Mouse (Mus musculus) kidney, postnatal 14 days (tissue): Measurements from ENCODE around the gene Fam160a1.

Experiments used
- DNase-seq: peaks from one replicate; pipeline ENCODE4 v3.0.0; 2022; ENCODE audit warnings: mixed read lengths

Fam160a1 gene

DNA sequence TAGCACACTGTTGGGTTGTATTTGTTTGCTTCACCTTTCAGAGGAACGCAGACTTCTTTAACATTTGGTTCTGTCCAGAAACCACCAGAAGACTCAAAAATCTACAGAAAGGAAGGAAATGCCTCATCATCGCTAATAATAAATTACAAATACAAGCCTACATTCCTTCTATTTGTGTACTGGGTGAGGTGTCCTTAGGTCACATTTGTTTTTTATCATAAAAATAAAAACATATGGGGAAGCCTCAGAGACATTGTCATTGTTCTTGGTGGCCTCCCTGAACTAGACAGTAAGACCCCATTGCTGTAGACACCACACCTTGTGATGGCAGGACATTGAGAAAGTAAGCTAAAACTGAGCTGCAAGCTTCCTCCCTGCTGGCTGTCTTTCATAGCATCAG lies at the start of gene Fam160a1:
Fam160a1 (minus strand) TSS at position 101 of the 400 bp plus-strand sequence.
- DNase-seq, result no peak

- DNase-seq, result no peak
Observed at GRCm38 (mm10) chr3:85863996-85864395, 46.9 kb upstream of the Fam160a1 start.

DNA sequence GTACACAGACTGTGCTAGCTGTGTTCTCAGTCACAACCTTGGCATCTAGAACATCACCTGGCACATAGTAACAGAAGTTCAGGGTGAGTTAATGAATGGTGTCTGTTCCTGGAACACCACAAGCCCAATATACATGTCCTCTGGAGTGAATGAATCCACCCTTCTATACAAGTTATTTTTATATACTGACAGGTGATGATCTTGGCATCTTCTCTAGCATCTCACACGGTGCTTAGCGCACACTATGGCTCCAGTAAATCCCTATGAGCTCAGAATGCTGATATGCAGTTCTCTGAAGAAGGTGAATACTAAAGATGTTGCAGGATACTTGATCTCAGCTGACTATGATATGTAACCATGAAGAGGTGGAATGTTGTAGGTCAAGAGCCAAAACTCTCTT lies 45.8 kb upstream of the Fam160a1 start:
- no peak for DNase-seq

DNA sequence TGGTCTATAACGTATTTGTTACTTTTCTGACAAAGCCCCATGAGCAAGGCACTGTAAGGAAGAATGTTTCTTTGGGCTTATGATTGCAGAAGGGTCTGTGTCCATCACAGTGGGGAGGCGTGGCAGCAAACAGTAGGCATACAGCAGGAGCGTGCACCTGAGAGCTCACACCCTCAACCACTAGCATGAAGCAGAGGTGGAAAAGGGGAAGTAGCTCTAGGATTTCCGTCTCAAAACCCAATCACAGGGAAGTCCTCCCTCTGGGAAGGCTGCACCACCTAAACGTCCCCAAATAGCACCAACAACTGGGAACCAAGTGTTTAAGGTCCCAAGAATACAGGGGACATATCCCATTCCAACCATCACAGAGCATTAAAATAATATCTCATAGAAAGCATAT lies 43.9 kb upstream of the Fam160a1 start:
- DNase-seq, result no peak

DNA sequence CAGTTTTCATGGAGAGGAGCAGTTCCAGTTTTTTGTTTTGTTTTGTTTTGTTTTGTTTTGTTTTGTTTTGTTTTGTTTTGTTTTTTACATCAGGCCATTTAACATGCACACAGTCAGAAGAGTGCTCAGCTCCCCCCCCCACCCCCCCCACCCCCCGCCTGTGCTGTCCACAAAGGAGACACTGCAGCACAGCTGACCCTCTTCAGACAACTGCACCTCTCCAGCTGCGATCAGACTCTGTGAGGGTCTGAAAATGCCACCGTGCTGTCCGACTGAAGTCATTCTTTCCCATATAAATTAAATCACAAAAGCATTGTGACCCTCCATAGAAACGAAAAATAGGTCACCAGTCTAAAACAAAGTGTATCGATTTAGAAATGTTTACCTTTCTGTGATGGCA lies 42.2 kb upstream of the Fam160a1 start:
- DNase-seq, result no peak

DNA sequence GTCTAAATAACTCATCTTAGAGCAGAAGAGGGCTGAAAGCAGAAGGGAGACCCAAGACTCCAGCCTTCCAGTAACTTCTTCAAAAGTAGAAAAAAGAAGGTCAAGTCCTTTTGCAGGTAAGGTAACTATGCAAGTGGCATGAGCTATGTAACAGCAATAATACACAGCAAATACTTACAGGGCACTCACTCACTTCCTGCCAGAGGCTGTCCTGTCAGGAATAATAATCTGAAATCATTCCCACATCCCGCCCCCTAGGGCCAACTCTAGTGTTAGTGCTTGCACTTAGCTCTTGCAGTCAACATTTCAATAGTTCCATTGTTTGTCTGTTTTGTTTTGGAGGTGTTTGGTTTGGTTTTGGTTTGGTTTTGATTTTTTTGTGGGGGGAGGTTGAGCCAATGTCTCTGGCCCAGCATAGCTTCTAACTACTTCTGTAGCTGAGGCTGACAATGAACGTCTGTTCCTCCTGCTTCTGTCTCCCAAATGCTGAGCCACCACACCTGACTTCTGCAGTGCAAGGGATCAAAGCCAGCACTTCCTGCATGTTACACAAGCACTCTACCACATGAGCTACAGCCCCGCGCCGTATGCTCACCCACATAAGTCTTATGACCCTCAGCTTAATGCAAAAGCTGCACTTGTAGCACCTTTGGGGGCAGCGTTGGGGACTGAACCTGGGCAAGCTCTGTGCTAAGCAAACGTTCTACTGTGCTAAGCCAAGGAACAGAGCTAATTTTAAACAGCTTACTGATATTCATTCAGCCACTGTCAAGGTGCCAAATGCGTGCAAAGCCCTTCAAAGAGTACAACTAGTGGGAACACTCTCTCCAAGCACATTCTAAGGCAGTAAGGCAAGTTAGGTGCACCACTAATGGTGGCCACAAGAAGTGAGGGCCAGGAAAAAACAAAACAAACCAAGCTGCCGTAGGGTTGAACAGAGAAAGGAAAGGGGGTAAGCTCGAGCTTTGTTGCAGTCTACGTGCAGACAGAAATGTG lies 41.3 kb upstream of the Fam160a1 start:
- no peak for DNase-seq

- DNase-seq, result no peak
Observed at GRCm38 (mm10) chr3:85857083-85857482, 40.0 kb upstream of the Fam160a1 start.

DNA sequence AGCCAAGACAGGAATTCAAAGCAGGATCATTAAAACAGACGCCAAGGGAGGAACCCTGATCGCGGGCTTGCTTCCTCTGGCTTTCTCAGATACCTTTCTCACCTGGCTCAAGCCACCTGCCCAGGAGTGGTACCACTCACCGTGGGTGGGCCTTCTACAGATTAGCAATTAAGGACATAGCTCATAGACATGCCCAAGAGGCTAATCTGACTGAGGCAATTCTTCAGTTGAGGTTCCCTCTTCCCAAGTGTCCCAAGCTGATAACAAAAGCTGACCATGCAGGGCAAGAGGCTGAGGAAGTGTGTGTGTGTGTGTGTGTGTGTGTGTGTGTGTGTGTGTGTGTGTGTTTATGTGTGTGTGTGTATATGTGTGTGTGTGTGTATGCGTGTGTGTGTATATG lies 38.9 kb upstream of the Fam160a1 start:
- DNase-seq, result no peak

- DNase-seq, result no peak
Observed at GRCm38 (mm10) chr3:85855043-85855442, 38.0 kb upstream of the Fam160a1 start.

DNA sequence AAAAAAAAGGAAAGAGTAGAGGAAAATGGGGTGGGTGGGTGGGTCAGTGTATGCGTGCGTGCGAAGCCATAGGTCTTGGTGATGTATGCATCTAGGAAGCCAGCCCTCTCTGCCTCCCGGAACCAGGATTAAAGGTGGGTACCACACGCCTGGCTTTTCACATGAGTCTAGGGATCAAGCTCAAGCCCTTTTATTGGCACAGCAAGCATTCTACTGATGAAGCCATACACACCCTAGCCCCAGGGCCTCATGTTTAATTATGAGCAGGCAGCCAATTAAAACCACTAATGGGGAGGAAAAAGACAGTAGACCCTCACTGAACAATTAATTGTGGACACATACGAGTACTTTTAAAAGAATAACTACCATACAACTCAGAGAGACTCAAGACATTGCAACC lies 37.1 kb upstream of the Fam160a1 start:
- no peak for DNase-seq

- DNase-seq, result no peak
Observed at GRCm38 (mm10) chr3:85853715-85854114, 36.6 kb upstream of the Fam160a1 start.

GRCm38 (mm10) chr3:85850079-85850478 lies 33.0 kb upstream of the Fam160a1 start:
- no peak for DNase-seq

GRCm38 (mm10) chr3:85846316-85846715 lies 29.2 kb upstream of the Fam160a1 start:
- no peak for DNase-seq

DNA sequence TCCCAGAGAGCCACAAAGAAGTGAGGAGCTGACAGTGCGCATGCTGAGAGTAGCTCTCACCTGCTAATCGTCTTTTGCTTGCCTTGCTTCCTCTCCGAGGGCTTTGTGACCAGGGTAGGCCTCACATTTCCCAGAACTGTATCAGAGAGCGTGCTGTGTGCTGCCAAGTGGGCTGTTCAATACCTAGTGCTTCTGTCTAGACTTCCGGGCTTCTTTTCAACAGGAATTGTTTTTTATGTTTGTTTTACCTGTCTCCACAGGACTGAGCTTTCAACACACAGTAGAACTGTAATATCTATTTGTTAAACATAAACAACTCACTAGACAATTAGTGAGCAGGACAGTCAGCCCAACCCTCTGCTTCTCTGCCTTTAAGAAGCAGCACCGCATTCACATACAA lies 28.2 kb upstream of the Fam160a1 start:
- no peak for DNase-seq

DNA sequence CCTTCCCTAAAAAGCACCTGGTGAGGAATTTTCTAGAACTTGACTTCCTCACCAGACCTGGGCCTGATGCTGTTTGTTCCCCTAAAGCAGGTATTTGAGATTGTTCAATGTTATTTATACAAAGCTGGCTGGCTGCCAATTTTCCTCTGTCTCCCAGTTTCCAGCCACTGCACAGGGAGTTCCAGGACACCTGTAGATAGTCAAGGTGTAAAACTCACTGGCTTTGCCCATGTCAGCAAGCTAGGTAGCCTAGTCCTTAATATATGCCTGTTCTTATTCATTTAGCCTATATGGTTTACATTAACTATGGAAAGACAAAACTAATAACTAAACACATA lies 25.8 kb upstream of the Fam160a1 start:
- DNase-seq, result peak; percentile 37

DNA sequence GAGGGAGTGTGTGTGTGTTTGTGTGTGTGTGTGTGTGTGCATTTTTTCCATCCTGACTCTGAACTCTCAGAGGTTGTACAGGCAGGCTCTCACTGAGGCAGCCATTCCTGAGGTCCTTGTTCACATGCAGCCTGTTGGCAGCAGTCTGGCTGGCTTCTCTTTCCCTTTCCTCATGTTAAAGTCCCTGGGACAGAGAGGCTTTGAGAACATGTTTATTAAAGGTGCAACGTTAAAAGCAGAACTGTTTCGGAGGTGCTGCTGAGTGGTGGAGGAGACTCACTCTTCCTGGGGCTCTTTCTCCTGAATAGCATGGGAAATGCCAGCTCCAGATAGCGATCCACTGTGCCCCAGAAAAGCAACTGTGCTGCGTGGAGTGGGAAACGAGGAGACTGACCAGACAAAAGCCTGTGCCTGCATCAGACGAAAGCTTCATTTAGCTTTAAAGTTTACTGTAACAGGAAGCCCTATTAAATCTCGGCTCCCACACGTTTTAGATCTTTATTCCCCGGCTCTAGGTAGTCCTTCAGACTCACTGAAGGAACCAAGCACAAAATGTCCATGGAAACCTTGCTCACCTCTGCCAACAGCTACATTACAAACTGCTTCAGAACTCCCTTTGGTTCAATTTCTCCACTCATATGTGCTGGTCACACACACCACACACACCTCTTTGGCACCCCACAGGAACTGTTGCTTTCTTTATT lies 25.2 kb upstream of the Fam160a1 start:
- DNase-seq, result no peak

- DNase-seq, result no peak
Observed at GRCm38 (mm10) chr3:85841454-85842176, 24.5 kb upstream of the Fam160a1 start.

GRCm38 (mm10) chr3:85833627-85834026 lies 16.5 kb upstream of the Fam160a1 start:
- DNase-seq, result no peak

- peak; percentile 61 for DNase-seq
Observed at GRCm38 (mm10) chr3:85832490-85833155, 15.5 kb upstream of the Fam160a1 start.

DNA sequence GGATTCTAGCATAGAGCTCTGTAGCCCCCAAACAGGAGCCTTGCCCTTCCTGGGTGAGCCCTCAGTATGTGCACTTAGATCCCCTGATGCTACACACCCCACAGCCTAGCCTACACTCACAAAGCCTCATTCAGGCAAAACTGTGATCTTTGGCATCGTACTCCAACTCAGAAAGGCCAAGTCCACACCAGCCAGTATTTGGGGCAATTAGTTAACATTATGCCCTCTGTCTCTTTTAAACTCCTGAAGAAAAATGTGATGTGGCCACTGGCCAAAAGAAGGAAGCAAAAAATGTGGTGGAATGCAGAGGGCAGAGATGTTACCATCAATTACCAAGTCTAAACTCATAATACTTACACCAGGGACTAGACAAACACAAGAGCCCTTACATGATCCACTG lies 14.7 kb upstream of the Fam160a1 start:
- DNase-seq, result peak; percentile 79

- DNase-seq, result no peak
Observed at GRCm38 (mm10) chr3:85829047-85829446, 12.0 kb upstream of the Fam160a1 start.

GRCm38 (mm10) chr3:85827815-85828214 lies 10.7 kb upstream of the Fam160a1 start:
- peak; percentile 19 for DNase-seq

DNA sequence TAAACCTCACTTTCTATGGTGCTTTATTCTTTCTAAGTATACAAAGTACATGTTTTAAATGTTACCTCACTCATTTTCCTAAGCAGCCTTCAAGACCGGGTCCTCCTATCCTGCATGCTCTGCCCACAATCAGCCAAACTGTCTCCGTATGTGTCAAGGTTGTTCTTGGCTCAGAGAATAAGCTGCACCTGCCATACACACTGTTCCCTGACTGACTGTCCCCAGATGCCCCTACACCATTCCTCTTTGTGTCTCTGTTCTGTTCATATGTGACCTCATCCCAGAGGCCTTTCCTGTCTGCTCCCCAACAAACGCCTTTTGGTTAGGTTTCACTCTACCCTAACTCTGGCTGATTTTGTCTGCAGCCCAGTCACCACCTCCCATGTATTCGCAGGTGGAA lies 10.2 kb upstream of the Fam160a1 start:
- no peak for DNase-seq
